Mouse (Mus musculus): ENCODE measurements around the gene Prelid3b. TPM values are rescaled to one million over a fixed set of nuclear protein-coding genes. Genes with fewer than 3 reads are reported as not detected.
A peak's percentile ranks its signal among the peaks of the same experiment; 100 is the strongest.

Gene Prelid3b
- total RNA-seq (2021): 100 to 1,000 TPM; 120 to 137 TPM
- 33.9 and 39.0 TPM in 2 replicates for polyA plus RNA-seq (2012; rRNA removed)
- long read RNA-seq, transcript Prelid3b-201 (6 exons, 1,553 nt): major isoform, 150 of 162 reads
- long read RNA-seq, partial matches to known transcripts: 5 of 162 reads
- long read RNA-seq, other reads (novel, unspliced or antisense): 6 of 162 reads

- peak; percentile 100 for DNase-seq
Observed at GRCm38 (mm10) chr2:174472818-174473549, at the start of gene Prelid3b. Gene Prelid3b (minus strand): TSS chr2:174473081.

GRCm38 (mm10) chr2:174522134-174522533, 49.3 kb upstream of the Prelid3b start:
- DNase-seq: no peak

GRCm38 (mm10) chr2:174517141-174518079, 44.5 kb upstream of the Prelid3b start:
- no peak for DNase-seq

GRCm38 (mm10) chr2:174514887-174515286, 42.0 kb upstream of the Prelid3b start:
- no peak for DNase-seq

GRCm38 (mm10) chr2:174513827-174514226, 40.9 kb upstream of the Prelid3b start:
- no peak for DNase-seq

GRCm38 (mm10) chr2:174509825-174510224, 36.9 kb upstream of the Prelid3b start:
- DNase-seq: no peak

GRCm38 (mm10) chr2:174507998-174508397, 35.1 kb upstream of the Prelid3b start:
- no peak for DNase-seq

GRCm38 (mm10) chr2:174502831-174503460, 30.1 kb upstream of the Prelid3b start:
- DNase-seq: peak; percentile 64

- DNase-seq: no peak
Observed at GRCm38 (mm10) chr2:174502321-174502720, 29.4 kb upstream of the Prelid3b start.

- DNase-seq: no peak
Observed at GRCm38 (mm10) chr2:174501517-174501916, 28.6 kb upstream of the Prelid3b start.

- no peak for DNase-seq
Observed at GRCm38 (mm10) chr2:174500814-174501503, 28.1 kb upstream of the Prelid3b start.

GRCm38 (mm10) chr2:174492858-174493257, 20.0 kb upstream of the Prelid3b start:
- DNase-seq: peak; percentile 54

GRCm38 (mm10) chr2:174487005-174487404, 14.1 kb upstream of the Prelid3b start:
- DNase-seq: no peak

GRCm38 (mm10) chr2:174478746-174479145, 5.9 kb upstream of the Prelid3b start:
- no peak for DNase-seq

GRCm38 (mm10) chr2:174477543-174478319, 4.8 kb upstream of the Prelid3b start:
- DNase-seq: no peak

GRCm38 (mm10) chr2:174473550-174473927, 658 bp upstream of the Prelid3b start:
- DNase-seq: no peak

- DNase-seq: no peak
Observed at GRCm38 (mm10) chr2:174472407-174472806, 474 bp downstream of the Prelid3b start.

- peak; percentile 41 for DNase-seq
Observed at GRCm38 (mm10) chr2:174470786-174471405, 2.0 kb downstream of the Prelid3b start.

- peak; percentile 56 for DNase-seq
Observed at GRCm38 (mm10) chr2:174470333-174470732, 2.5 kb downstream of the Prelid3b start.
